Mouse (Mus musculus): Measurements from ENCODE around the gene Ofcc1.

Ofcc1 gene

GRCm38 (mm10) chr13:39979294-39980061 is 381.8 kb downstream of the Ofcc1 start:
- no peak for DNase-seq

- no peak for DNase-seq
These were observed 392.8 kb downstream of the Ofcc1 start for GRCm38 (mm10) chr13:39968349-39969016.

- no peak for DNase-seq
These were observed 404.0 kb downstream of the Ofcc1 start for GRCm38 (mm10) chr13:39957226-39957625.

GRCm38 (mm10) chr13:39956017-39956416 is 405.2 kb downstream of the Ofcc1 start:
- DNase-seq = no peak
